Mouse (Mus musculus) lung, embryonic 16.5 days (tissue): Measurements from ENCODE around the gene Thoc3. TPM values are rescaled to one million over a fixed set of nuclear protein-coding genes. Genes with fewer than 3 reads are reported as not detected.

Source experiments
- ATAC-seq: fragments of 200-750 bp; cut with Nextera tagmentation; 2 replicates; pipeline ENCODE4 v1.8.0; 2017; ENCODE audit warnings: low read depth, mild to moderate bottlenecking, moderate library complexity
- H3K27ac ChIP-seq: fragments of 300-500 bp; sonication (generic); 2 replicates; pipeline ENCODE4 v1.5.1; 2014; ENCODE audit warnings: mild to moderate bottlenecking, control low read depth, low read length
- H3K27me3 ChIP-seq: fragments of 300-500 bp; sonication (generic); 2 replicates; pipeline ENCODE4 v1.6.1; 2014; ENCODE audit warnings: low read depth, low read length, mixed read lengths; ENCODE audit not compliant: control insufficient read depth, insufficient read depth
- H3K36me3 ChIP-seq: fragments of 300-500 bp; sonication (generic); 2 replicates; pipeline ENCODE4 v1.6.1; 2014; ENCODE audit warnings: low read length; ENCODE audit not compliant: control insufficient read depth, insufficient read depth
- H3K4me1 ChIP-seq: fragments of 300-500 bp; sonication (generic); replicated peaks from 2 replicates; pipeline ENCODE4 v1.6.1; 2014; ENCODE audit warnings: low read length, mixed read lengths; ENCODE audit not compliant: control insufficient read depth, insufficient read depth
- H3K4me2 ChIP-seq: fragments of 300-500 bp; sonication (generic); 2 replicates; pipeline ENCODE4 v1.6.1; 2014; ENCODE audit warnings: low read depth, low read length, control low read depth
- H3K4me3 ChIP-seq: fragments of 300-500 bp; sonication (generic); 2 replicates; pipeline ENCODE4 v1.5.1; 2014; ENCODE audit warnings: mild to moderate bottlenecking, low read length, control low read depth
- H3K9ac ChIP-seq: fragments of 300-500 bp; sonication (generic); 2 replicates; pipeline ENCODE4 v1.6.1; 2014; ENCODE audit warnings: low read length, control low read depth
- H3K9me3 ChIP-seq: fragments of 300-500 bp; sonication (generic); 2 replicates; pipeline ENCODE4 v1.6.1; 2016; ENCODE audit warnings: low read length; ENCODE audit not compliant: control insufficient read depth
- WGBS: fragments of 180-500 bp; shearing (Covaris S2); extraction: QIAGEN DNeasy Blood & Tissue Kit; methylation state at CpG from one replicate; pipeline ENCODE4 v1.1.7; 2014; 5-methylcytosine and 5-hydroxymethylcytosine counted together
- polyA plus RNA-seq: library from polyadenylated mRNA; unstranded; fragments of >200 nt; fragmentation: Nextera tagmentation; extraction: Ambion mirVana; gene quantifications from 2 replicates; pipeline ENCODE4 v1.2.1, GENCODE M21; 2015

The Thoc3 gene
- polyA plus RNA-seq, 1 experiment from 2014 or later: 101 TPM

GRCm38 (mm10) chr13:54447496-54448224, 21.0 kb downstream of the Thoc3 start:
- Histone ChIP-seq H3K27ac (peak overlapping the region; percentile 25; the same call in 1 of the 2 replicates), H3K9ac (peak overlapping the region; percentile 40; the same call in 1 of the 2 replicates), H3K4me3 (peak overlapping the region; percentile 22), H3K27me3 (no peaks in the 10 kb centered on the region), H3K4me1 (peaks cover 8% of the 10 kb centered on the region), H3K4me2 (peak overlapping the region; percentile 50), H3K36me3 (no peaks in the 10 kb centered on the region), H3K9me3 (no peaks in the 10 kb centered on the region)
- WGBS: under 1% methylated on average over 14 of the region's 15 CpGs
- ATAC-seq: peak; percentile 71

DNA sequence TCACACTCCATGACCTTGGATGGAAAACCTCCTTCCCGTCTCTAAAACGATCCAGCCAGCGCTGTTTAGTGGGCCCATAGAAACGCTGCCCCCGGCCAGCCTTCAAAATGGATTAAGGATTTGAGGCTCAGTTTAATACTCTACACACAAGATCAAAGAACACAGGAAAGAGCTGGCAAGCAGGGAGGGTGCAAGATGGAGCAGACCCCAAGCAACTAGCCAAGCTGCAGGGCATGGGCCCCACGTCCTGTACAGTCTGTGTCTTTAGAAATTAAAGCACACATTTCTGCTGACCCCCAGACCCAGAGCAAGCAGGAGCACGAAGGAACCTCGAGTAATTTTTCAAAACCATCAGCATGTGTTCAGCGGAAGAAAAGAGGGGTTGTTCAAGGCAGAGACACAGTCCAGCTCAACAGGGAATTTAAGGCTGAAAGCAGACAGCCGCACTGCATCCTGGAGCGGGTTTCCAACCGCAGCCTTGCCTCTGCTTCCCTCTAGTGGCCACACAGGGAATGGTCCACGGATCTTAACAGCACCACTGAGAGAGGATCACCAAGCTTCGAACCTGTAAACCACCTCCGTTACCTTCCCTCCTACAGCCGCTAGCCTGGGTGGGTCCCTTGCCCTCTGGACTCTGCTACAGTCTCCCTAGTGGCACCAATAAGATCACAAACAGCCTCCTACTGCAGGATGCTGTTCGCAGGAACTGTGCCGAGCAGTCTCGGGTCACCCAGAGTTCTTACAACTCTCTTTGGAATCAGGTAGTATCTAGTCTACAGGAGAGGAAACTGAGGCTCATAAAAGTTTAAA, 21.8 kb downstream of the Thoc3 start:
- no peaks in the 10 kb centered on the region for H3K36me3 ChIP-seq
- peak; percentile 64 for ATAC-seq
- peaks cover 8% of the 10 kb centered on the region for H3K4me1 ChIP-seq
- H3K9me3 ChIP-seq: no peaks in the 10 kb centered on the region
- no peak overlapping the region for H3K27ac ChIP-seq
- no peak overlapping the region for H3K4me3 ChIP-seq
- WGBS: 24% methylated on average over 19 of the region's 19 CpGs
- H3K4me2 ChIP-seq: peak overlapping the region; percentile 18; the same call in 1 of the 2 replicates
- H3K9ac ChIP-seq: no peak overlapping the region
- H3K27me3 ChIP-seq: no peaks in the 10 kb centered on the region

DNA sequence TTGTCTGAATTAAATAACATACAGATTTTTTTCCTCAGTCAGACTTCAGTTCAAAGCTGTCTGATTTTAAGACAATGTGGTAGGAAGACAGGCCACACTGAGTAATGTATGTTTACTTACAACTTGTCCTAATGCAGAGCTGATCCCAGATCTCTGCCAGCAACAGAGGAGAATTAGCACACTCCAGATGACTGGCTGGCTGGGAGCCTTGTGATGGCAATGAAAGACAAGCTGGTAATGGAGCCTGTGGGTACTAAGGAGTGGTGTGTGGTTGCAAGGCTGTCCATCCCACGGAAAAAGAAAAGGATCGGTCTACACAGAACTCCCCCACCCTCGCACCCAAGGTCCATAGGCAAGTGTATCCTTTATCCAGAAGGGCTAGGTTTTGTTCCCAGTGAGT, 25.0 kb downstream of the Thoc3 start:
- H3K36me3 ChIP-seq: no peaks in the 10 kb centered on the region
- H3K4me3 ChIP-seq: no peak overlapping the region
- peaks cover 14% of the 10 kb centered on the region for H3K4me1 ChIP-seq
- no peak overlapping the region for H3K4me2 ChIP-seq
- H3K9ac ChIP-seq: no peak overlapping the region
- H3K27ac ChIP-seq: no peak overlapping the region
- H3K9me3 ChIP-seq: no peaks in the 10 kb centered on the region
- WGBS: 67% methylated on average over 3 of the region's 3 CpGs
- no peaks in the 10 kb centered on the region for H3K27me3 ChIP-seq
- no peak for ATAC-seq

DNA sequence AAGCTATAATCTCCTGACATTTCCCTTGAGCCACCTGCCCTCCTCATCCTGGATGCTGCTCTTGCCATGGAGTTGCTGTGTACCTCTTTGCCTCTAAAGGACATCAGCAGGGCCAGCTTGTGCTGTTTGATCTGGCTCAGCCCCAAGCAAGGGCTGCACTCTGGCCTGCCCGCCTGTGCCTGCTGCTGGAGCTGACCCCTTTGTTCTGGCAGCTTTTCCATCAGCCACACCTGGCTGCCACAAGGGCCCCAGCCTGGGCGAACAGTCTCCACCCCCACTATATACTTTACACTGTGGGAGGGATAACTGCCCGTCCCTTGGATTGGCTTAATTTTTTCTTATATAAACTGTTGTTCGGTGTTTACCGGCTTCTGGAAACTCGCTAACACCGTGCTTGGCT, 28.7 kb downstream of the Thoc3 start:
- peak; percentile 85 for ATAC-seq
- whole genome bisulfite sequencing: 18% methylated on average over 7 of the region's 7 CpGs
- no peak overlapping the region for H3K9ac ChIP-seq
- no peaks in the 10 kb centered on the region for H3K27me3 ChIP-seq
- peaks cover 10% of the 10 kb centered on the region; the same call in 1 of the 2 replicates for H3K4me1 ChIP-seq
- H3K4me2 ChIP-seq: no peak overlapping the region
- no peaks in the 10 kb centered on the region for H3K36me3 ChIP-seq
- H3K9me3 ChIP-seq: no peaks in the 10 kb centered on the region
- H3K4me3 ChIP-seq: no peak overlapping the region
- peak overlapping the region; percentile 30; the same call in 1 of the 2 replicates for H3K27ac ChIP-seq

DNA sequence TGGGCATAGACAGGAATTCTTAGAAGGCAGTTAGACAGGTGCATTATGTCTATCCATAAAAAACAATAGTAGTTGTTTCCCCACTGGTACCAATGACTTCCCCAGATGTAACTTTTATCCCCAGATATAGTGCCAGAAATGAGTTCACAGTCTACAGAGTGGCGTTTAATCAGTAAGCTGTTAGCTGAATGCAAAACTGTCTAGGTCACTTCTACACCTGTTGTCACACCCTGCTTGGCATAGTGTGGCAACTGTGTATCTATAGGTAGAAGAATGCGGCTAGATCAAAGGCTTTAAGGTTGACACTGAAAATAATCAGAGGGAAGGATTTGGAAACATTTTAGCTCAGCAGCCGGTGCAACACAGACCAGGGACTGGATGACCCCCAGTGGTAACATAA, 29.8 kb downstream of the Thoc3 start:
- H3K4me1 ChIP-seq: peaks cover 10% of the 10 kb centered on the region; the same call in 1 of the 2 replicates
- 41% methylated on average over 3 of the region's 3 CpGs for WGBS
- H3K27me3 ChIP-seq: no peaks in the 10 kb centered on the region
- H3K4me3 ChIP-seq: no peak overlapping the region
- no peak for ATAC-seq
- no peak overlapping the region for H3K4me2 ChIP-seq
- no peaks in the 10 kb centered on the region for H3K36me3 ChIP-seq
- H3K9ac ChIP-seq: no peak overlapping the region
- no peak overlapping the region for H3K27ac ChIP-seq
- no peaks in the 10 kb centered on the region for H3K9me3 ChIP-seq

DNA sequence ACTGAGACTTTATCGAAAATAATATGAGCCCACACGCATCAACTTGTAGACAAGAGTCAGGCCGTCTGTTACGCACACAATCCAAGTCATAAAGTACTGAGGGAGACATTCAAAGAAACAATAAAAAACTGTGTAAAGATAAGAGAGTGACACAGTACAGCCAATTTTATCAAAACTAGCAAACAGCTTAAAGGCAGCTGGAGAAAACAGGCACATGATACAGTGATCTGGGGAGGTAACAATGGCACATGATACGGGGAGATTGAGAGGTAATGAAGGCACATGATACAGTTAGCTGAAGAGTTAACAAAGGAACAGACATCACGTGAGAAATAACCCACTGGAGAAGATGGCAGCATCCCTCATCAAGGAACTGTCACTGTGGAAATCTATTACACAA, 31.6 kb downstream of the Thoc3 start:
- Histone ChIP-seq H3K9me3 (no peaks in the 10 kb centered on the region), H3K4me2 (no peak overlapping the region), H3K4me3 (no peak overlapping the region), H3K27me3 (no peaks in the 10 kb centered on the region), H3K4me1 (peaks cover 10% of the 10 kb centered on the region; the same call in 1 of the 2 replicates), H3K36me3 (no peaks in the 10 kb centered on the region), H3K9ac (no peak overlapping the region), H3K27ac (no peak overlapping the region)
- WGBS: 67% methylated on average over 6 of the region's 6 CpGs
- ATAC-seq: no peak

DNA sequence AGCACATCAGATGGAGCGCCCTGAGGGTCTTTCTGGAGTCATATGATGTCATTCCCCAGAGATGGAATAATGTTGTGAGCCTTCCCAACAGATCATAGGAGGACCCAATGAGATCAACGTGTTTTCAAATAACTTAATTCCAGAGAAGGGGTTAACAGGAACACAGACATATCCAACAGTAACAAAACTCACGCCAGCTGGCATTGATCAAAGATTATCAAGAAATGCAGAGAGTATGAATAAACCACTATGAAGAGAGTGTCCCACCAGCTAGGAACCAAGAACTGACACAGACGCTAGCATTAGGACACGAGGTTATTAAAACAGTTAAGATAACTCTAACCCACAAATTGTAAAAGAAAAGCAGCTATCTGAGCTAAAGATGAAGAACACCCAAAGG, 32.0 kb downstream of the Thoc3 start:
- Histone ChIP-seq H3K9ac (no peak overlapping the region), H3K36me3 (no peaks in the 10 kb centered on the region), H3K4me2 (no peak overlapping the region), H3K4me3 (no peak overlapping the region), H3K27me3 (no peaks in the 10 kb centered on the region), H3K4me1 (peaks cover 10% of the 10 kb centered on the region; the same call in 1 of the 2 replicates), H3K9me3 (no peaks in the 10 kb centered on the region), H3K27ac (no peak overlapping the region)
- WGBS: 57% methylated on average over 5 of the region's 5 CpGs
- no peak for ATAC-seq

DNA sequence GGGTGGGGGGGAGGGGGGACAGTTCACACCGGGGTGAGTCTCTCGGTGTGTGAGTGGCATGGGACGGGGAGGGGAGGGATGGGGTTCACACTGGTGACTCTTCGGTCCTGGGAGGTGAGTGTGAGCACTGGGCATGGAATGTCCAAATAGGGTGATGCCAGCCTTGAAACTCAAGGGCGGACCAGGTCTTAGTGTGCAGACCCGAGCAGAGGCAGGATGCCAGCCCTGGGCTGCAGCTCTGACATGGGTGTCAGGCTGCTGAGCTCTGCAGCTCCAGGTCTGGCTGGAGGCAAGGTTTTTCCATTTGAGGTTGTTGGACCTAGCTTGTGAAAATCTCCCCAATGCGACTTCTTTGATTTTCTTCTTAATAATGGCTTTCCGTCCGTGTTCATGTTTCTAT, 37.5 kb downstream of the Thoc3 start:
- no peaks in the 10 kb centered on the region for H3K36me3 ChIP-seq
- H3K9me3 ChIP-seq: no peaks in the 10 kb centered on the region
- H3K4me2 ChIP-seq: no peak overlapping the region
- H3K4me1 ChIP-seq: 0 out of 2 replicates have a peak, but pooled peaks cover 3% of the 10 kb centered on the region
- ATAC-seq: no peak
- no peaks in the 10 kb centered on the region for H3K27me3 ChIP-seq
- H3K9ac ChIP-seq: no peak overlapping the region
- no peak overlapping the region for H3K27ac ChIP-seq
- 75% methylated on average over 9 of the region's 9 CpGs for WGBS
- H3K4me3 ChIP-seq: no peak overlapping the region

DNA sequence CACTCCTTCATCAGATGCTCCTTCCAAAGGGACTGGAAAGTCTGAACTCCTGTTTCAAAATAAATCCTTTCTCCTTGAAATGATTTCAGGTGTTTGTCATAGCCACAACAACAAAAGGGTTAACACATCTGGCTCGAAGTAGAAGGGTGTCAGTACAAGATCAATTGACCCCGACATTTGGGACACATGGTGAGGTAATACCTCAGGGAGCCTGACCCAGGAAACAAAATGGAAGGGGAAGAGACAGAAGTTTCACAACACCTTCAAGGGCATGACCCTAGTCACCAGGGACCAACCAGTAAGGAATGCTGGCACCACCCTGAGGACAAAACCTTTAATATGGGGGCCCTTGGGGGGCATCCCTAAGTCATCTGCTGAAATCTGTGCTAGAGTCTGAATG, 38.6 kb downstream of the Thoc3 start:
- 27% methylated on average over 2 of the region's 2 CpGs for WGBS
- Histone ChIP-seq H3K4me2 (no peak overlapping the region), H3K27me3 (no peaks in the 10 kb centered on the region), H3K36me3 (no peaks in the 10 kb centered on the region), H3K27ac (no peak overlapping the region), H3K9me3 (no peaks in the 10 kb centered on the region), H3K9ac (no peak overlapping the region), H3K4me3 (no peak overlapping the region), H3K4me1 (peaks cover 7% of the 10 kb centered on the region; the same call in 1 of the 2 replicates)
- ATAC-seq: no peak
